Mouse (Mus musculus) gastrocnemius, adult 2 months (tissue): ENCODE measurements at regions not wholly inside any gene's neighbourhood (a gene's known extent, or its start where the extent isn't known, plus 50 kb on each side); places are given as distances from the start of the nearest gene placed in this dataset.

Experiments
- DNase-seq: peaks from one replicate; pipeline ENCODE4 v3.0.0; 2022
- H3K27ac ChIP-seq: fragments of 200-600 bp; 2 replicates; pipeline ENCODE4 v1.8.1; 2022; ENCODE audit warnings: mild to moderate bottlenecking
- H3K4me3 ChIP-seq: fragments of 200-600 bp; 2 replicates; pipeline ENCODE4 v1.8.1; 2022; ENCODE audit warnings: mild to moderate bottlenecking, moderate library complexity
- CTCF ChIP-seq: fragments of 200-600 bp; IDR thresholded peaks from 2 replicates; pipeline ENCODE4 v1.8.1; 2022; ENCODE audit warnings: antibody characterized with exemption, mild to moderate bottlenecking, moderate library complexity
- intact Hi-C: fragments of 180-260 bp; cut with DNase I; formaldehyde crosslinking; loops from one replicate; pipeline ENCODE4 v1.15.1; 2025

DNA sequence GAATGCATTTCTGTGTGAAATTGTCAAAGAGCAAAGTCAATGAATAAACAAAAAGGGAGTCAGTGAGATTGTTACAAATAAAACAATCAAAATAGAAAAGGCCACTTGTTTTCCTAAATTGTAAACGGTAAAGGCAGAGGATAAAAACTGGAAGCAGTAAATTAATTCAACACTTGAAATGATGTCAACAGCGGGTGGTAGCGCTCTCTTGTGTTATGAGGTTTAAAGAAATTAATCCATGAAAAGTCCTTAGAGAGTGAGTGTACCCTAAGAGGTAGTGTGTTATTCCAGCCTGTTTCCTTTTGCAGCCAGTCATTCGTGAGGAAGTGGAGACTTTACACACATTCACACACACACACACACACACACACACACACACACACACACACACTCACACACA is 73.2 kb upstream of the Zc3h12c start:
- TF ChIP-seq CTCF, result no peak
- Histone ChIP-seq H3K27ac (no peak overlapping the region), H3K4me3 (no peak overlapping the region)
- DNase-seq, result no peak
- intact Hi-C loops, result no loop called here

DNA sequence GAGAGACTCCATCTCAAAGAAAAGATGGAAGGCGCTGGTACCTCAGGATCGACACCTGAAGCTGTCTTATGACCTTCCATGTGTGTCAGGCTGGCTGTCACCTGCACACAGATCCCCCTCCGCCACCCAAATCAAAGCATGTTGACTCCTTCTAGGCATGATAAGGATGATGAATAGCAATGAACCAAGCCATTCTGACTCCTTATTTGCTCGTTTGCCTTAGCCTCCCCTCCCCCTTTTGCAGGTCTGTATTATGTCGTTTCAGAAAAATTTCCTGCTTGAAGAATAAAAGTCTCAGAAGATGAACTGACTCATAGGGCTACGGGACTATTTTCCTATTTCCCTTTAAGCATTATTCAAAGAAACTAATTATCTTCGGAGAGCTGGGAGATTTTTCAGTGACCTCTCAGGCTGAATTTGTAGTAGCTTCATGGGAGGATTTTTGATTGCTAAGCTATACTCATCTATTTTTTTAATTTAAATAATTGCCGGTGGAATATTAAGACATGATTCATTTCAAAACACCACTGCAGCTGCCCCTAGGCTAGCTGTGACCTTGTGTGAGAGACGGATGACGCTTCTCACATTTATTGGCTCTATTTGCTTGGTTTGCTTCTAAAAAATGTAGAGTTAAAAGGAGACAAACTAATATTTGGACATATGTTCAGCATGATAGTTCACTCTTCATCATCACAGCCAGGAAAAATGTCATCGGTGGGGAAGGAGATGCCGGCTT is 72.4 kb upstream of the Zc3h12c start:
- no peak for TF ChIP-seq CTCF
- Histone ChIP-seq H3K27ac (no peak overlapping the region), H3K4me3 (no peak overlapping the region)
- intact Hi-C loops, result no loop called here
- no peak for DNase-seq

DNA sequence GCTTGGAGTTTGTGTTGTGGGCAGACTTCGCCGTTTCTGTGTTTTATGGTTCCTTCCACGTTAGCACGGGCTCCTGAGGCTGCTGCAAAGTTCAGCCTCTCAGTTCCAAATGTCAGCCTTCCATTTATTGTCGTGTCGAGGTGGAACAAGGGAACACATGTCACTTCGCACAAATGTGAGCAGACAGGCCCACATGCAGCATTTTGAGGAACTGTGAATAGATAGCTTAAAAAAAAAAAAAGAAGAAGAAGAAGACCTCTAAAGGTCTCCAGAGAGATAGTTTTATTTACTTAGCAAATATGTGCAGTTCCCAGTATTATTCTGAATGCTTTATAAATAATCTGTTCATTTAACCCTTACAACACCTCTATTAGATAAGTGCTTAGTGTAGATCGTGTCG is 66.4 kb upstream of the Zc3h12c start:
- no peak overlapping the region for H3K4me3 ChIP-seq
- no peak for TF ChIP-seq CTCF
- DNase-seq, result no peak
- intact Hi-C loops, result no loop called here
- no peak overlapping the region for H3K27ac ChIP-seq

DNA sequence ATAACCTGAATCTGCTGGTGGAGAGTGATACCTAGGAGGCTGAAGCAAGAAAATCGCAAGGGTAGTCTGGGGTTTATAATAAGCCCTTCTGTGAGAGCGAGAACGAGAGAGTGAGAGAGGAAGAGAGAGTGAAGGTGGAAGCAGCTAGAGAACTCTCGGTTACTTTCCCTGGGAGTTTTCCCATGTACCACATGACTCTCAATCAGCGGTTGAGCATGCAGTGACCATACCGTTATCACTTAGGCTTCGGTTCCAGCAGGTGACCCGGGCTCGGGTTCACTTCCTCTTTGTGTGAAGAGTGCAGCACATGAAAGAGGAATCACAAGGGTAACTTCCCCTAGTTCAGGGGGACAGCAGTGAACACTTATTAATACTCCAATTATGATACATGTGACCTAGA is 61.2 kb upstream of the Zc3h12c start:
- intact Hi-C loops, result no loop called here
- no peak overlapping the region for H3K4me3 ChIP-seq
- no peak for TF ChIP-seq CTCF
- DNase-seq, result no peak
- no peak overlapping the region for H3K27ac ChIP-seq

DNA sequence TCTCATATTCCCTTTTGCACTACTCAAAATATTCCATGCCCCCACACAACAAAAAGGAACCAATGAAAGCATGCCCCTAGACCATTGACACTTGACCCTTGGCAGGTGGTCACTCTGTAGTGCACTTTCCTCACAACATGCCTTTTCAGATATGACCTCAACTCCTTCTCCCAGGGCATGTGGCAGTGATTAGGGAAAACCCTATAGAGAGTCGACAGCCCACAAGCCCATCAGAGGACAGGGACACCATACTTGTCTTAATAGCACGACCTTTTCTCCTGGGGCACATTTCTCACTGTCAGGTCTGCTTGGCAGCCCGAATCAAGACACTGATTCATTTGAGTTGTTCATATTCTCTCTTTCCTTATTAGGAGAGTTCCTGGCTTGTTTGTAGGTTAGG is 57.3 kb upstream of the Zc3h12c start:
- intact Hi-C loops, result no loop called here
- Histone ChIP-seq H3K27ac (no peak overlapping the region), H3K4me3 (no peak overlapping the region)
- no peak for DNase-seq
- no peak for TF ChIP-seq CTCF

DNA sequence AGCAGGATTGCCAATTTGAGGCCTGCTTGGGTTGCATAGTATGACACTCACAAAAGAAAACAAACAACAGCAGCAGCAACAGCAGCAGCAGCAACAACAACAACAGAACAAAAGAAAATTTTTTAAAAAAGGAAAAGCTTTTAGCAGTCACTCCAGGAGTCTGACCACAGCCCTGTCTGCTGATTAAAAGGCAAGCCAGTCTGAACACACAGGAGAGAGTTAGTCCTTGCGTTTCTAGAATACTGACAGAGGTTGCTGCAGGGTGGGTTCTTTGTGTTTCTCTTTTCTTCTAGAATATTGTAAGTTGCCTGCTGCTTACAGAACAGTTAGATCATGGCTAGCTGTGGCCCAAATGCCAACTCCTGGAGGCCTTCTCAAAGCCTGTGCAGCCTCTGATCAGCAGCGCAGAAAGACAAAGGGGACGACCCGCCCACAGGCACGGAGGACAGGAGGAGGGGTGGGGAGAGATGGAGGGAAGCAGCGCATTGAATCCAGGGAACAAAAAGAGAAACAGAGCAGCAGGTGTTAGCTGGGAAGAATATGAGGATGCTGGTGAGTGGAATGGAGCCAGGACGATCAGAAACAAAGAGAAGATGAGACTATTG is 55.2 kb upstream of the Zc3h12c start:
- TF ChIP-seq CTCF, result no peak
- Histone ChIP-seq H3K27ac (no peak overlapping the region), H3K4me3 (no peak overlapping the region)
- no peak for DNase-seq
- intact Hi-C loops, result no loop called here
